Mouse (Mus musculus) natural killer cell, adult 2 months (primary cell): ENCODE measurements around the gene Kif26a.

ENCODE experiments used
- DNase-seq, 2 experiments: peaks; one replicate each; pipeline ENCODE4 v3.0.0; 2022; ENCODE audit warnings: low spot score in 2 of 2

Gene Kif26a

DNA sequence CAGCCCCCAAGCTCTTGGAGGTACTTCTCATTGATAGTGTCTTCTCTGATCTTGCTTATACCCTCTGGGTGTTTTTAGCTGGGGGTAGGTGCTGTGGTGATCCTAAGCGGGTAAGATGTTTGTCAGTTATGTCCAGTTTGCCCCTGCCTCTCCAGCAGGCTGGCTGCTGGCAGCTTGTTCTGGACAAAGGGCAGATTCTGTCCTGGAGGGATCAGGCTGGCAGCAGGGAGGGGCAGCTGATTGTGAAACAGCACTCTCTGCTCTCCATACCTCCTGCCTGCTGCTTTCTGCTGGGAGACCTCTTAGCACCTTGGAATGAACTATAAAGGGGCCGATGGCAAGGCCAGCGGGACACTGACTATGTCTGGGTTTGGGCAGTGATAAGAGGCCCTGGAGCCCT is 71.7 kb downstream of the Kif26a start:
- no peak for DNase-seq

DNA sequence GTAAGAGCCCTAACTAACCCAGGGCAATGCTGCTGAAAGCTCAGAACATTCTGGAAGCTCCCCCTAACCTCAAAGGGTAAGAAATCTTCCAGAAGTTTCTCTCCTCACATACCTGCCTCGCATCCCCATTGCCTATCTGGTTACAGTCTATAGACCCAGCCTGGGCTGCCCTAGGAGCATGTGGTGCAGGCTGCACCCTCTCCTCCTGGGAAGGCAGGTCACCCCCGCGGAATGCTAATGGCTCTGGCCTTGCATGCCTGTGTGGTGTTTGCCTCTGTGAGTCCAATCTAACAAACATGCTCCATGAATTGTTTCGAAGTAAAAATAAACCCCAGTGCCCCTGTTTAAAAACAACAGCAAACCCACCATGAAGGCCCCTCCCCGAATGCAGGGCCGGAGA is 75.3 kb downstream of the Kif26a start:
- no peak for DNase-seq

- no peak for DNase-seq
These were observed 75.9 kb downstream of the Kif26a start for GRCm38 (mm10) chr12:112221754-112222439.

DNA sequence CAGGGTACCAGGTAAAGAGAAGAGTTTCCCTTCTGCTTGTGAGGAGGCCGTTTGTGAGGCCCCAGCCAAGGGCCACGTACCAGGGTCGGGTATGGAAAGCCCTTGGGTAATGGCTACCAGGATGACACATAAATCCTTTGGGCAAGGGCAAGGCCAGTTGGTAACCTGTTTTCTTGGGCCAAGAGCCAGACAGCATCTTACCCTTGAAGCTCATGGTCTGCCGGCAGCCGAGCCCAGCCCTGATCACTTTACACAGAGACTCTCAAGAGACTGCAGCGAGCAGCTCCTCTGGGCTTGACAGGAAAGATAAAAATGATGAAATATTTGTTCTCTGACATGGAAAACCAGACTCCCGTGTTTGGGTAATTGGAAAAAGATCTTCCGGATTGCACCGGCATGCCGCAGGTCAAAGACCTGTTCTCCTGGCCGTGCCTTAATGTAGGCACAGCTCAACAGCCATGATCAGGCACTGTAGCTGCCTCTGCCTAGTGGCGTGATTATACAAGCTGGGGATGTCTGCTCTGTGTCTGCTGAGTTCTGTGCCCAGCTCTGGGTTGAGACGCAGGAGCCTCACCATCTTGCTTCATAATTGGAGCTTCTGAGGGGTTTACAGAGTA is 77.8 kb downstream of the Kif26a start:
- DNase-seq: no peak

- DNase-seq: no peak
These were observed 80.2 kb downstream of the Kif26a start for GRCm38 (mm10) chr12:112226238-112226637.

- no peak for DNase-seq
These were observed 80.6 kb downstream of the Kif26a start for GRCm38 (mm10) chr12:112226656-112227055.

- no peak for DNase-seq
These were observed 83.1 kb downstream of the Kif26a start for GRCm38 (mm10) chr12:112229084-112229483.

DNA sequence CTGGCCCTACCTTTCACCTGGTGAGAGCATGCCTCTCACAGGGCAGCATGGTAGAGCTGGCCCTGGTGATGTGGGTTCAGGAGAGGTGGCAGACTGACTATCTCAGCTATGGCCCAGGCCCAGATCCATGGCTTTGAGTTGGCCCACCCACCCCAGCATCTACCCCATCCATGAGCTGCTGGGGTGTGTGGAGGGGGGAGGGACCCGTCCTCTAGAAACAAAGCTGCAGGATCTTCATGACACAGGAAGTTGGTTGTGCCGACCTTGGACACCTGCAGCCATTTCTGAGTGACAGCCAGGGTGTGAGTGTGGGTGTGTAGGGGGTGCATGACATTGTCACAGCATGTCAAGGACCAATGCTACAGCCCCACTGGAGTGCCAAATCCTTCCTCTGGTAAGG is 84.2 kb downstream of the Kif26a start:
- no peak for DNase-seq
